Mouse (Mus musculus): ENCODE data around the gene Aph1a. TPM values are rescaled to one million over a fixed set of nuclear protein-coding genes. Genes with fewer than 3 reads are reported as not detected.
A peak's percentile ranks its signal among the peaks of the same experiment; 100 is the strongest.
"Not testable (repeated sequence)": the region's sequence is repeated elsewhere in the genome, so short reads cannot be mapped to it uniquely, and the experiment has no call there.

The Aph1a gene
- 33.4 and 36.1 TPM in 2 replicates for polyA plus RNA-seq (2016; fragmentation: Nextera tagmentation; extraction: Ambion mirVana)

- peak; percentile 97 for DNase-seq (ENCODE audit: low spot score)
- under 1% methylated on average over 25 of the region's 43 CpGs for WGBS
- not testable (repeated sequence) for H3K9me3 ChIP-seq; H3K27me3 ChIP-seq (replicated peaks; ENCODE audit: low read depth, poor library complexity, severe bottlenecking)
- H3K4me3 ChIP-seq: peak within 1 kb of the TSS; percentile 82
- peaks cover 52% of the 10 kb centered on the region for H3K4me1 ChIP-seq
- peak within 1 kb of the TSS; percentile 84 for H3K27ac ChIP-seq (replicated peaks)
- peaks cover 22% of the 10 kb centered on the region for H3K36me3 ChIP-seq (replicated peaks)
Measured at GRCm38 (mm10) chr3:95893606-95894316, at the start of gene Aph1a. Aph1a (plus strand) TSS chr3:95893969.

DNA sequence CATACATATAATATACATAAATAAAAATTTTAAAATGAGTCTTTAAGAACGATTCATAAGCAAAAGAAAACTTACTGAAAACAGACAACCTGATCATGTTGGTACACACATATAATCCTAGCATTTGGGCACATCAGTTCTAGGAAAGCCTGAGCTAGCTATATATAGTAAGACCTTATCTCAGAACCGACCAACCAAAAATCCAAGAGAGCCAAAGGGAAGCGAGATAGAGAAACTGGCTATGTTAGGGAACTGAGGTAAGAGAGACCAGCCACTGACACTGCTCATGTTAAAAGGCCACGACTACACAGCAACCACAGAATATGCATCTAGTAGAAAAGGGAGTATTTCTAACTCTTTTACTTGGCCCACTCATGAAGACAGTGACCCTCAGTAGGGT lies 43.2 kb upstream of the Aph1a start:
- Histone ChIP-seq H3K27ac (replicated peaks) (no peak overlapping the region), H3K27me3 (replicated peaks; ENCODE audit: low read depth, poor library complexity, severe bottlenecking) (no peaks in the 10 kb centered on the region), H3K9me3 (no peaks in the 10 kb centered on the region), H3K36me3 (replicated peaks) (peaks cover 82% of the 10 kb centered on the region), H3K4me3 (no peak overlapping the region), H3K4me1 (peaks cover 8% of the 10 kb centered on the region)
- DNase-seq (ENCODE audit: low spot score): no peak
- WGBS: 82% methylated on average over 4 of the region's 4 CpGs

DNA sequence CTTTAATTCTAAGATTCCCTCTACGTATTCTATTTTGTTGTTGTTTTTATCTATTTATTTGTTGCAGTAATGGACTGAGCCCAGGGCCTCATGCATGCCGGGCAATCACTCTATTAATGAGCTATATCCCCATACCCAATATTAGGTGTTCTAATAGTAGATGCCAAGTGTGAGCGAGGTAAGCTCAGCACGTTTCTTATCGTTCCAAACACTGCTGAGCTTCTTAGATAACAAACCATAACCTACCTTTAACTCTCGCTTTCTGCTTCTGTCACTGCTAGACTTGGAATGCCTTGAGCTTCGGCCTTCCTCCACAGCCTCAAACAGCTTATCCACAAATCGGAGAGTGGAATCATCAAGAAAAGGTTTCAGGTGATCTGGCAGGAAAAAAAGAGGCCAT lies 42.5 kb upstream of the Aph1a start:
- H3K9me3 ChIP-seq: no peaks in the 10 kb centered on the region
- H3K36me3 ChIP-seq (replicated peaks): peaks cover 74% of the 10 kb centered on the region
- no peak for DNase-seq (ENCODE audit: low spot score)
- no peak overlapping the region for H3K4me3 ChIP-seq
- no peak overlapping the region for H3K27ac ChIP-seq (replicated peaks)
- WGBS: 93% methylated on average over 8 of the region's 8 CpGs
- peaks cover 8% of the 10 kb centered on the region for H3K4me1 ChIP-seq
- H3K27me3 ChIP-seq (replicated peaks; ENCODE audit: low read depth, poor library complexity, severe bottlenecking): no peaks in the 10 kb centered on the region

DNA sequence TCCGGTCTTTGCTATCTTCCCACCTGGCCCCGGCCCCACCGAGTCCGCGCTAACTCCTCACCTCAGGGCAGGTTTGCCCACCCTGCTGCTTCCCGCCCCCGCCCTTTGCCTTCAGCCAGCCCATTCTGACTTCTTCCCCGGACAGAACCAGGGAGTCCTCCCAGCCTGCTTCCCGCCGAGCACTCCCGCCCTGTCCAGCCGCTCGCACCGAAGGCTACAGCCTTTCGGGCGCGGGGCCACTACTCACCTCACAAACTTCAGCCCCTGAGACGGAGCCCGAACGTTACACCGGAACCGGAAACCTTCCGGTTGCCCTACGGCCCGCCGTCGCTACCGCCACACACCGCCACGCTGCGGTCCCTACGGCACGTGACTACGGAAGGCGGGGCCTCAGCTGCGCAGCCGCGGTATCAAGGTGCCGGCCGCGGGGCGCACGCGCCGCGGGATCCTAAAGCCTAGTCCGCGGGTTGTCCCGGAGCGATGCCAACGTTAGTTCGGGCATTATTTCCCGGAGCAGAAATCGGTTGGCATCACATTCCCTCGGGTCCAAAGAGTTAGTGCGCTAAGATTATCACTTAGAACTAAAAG lies 38.2 kb upstream of the Aph1a start, which contains the start of gene Prpf3:
Gene Prpf3, minus strand, starts transcription at position 384 of the 588 bp plus-strand sequence.
- under 1% methylated on average over 56 of the region's 56 CpGs for WGBS
- Histone ChIP-seq H3K27ac (replicated peaks) (peak within 1 kb of the TSS; percentile 91), H3K4me3 (peak within 1 kb of the TSS; percentile 78), H3K4me1 (peaks cover 8% of the 10 kb centered on the region), H3K36me3 (replicated peaks) (peaks cover 32% of the 10 kb centered on the region), H3K9me3 (no peaks in the 10 kb centered on the region), H3K27me3 (replicated peaks; ENCODE audit: low read depth, poor library complexity, severe bottlenecking) (no peaks in the 10 kb centered on the region)
- peak; percentile 95 for DNase-seq (ENCODE audit: low spot score)

- H3K36me3 ChIP-seq (replicated peaks): peaks cover 27% of the 10 kb centered on the region
- peaks cover 8% of the 10 kb centered on the region for H3K4me1 ChIP-seq
- DNase-seq (ENCODE audit: low spot score): no peak
- H3K4me3 ChIP-seq: peak overlapping the region; percentile 78
- H3K27ac ChIP-seq (replicated peaks): peak overlapping the region; percentile 91
- H3K9me3 ChIP-seq: no peaks in the 10 kb centered on the region
- 26% methylated on average over 7 of the region's 7 CpGs for WGBS
- H3K27me3 ChIP-seq (replicated peaks; ENCODE audit: low read depth, poor library complexity, severe bottlenecking): no peaks in the 10 kb centered on the region
Measured at GRCm38 (mm10) chr3:95856115-95856514, 37.7 kb upstream of the Aph1a start.

GRCm38 (mm10) chr3:95857050-95857449 lies 36.7 kb upstream of the Aph1a start:
- H3K9me3 ChIP-seq; H3K27me3 ChIP-seq (replicated peaks; ENCODE audit: low read depth, poor library complexity, severe bottlenecking); H3K4me3 ChIP-seq; DNase-seq (ENCODE audit: low spot score); H3K4me1 ChIP-seq; H3K27ac ChIP-seq (replicated peaks): not testable (repeated sequence)
- 83% methylated on average over 1 of the region's 1 CpGs for WGBS
- peaks cover 27% of the 10 kb centered on the region for H3K36me3 ChIP-seq (replicated peaks)

DNA sequence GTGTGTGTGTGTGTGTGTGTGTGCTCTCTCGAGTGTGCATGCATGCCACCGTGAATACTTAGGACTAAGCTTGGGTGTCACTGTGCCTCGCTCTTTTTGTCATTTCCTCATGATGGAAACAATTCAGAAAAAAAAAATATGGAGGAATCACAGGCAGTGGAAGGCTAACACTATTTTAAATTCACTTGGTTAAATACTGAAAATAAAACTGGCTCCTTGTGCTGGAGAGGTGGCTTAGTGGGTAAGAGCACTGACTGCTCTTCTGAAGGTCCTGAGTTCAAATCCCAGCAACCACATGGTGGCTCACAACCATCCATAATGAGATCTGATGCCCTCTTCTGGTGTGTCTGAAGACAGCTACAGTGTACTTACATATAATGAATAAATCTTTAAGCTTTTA lies 35.5 kb upstream of the Aph1a start:
- not testable (repeated sequence) for DNase-seq (ENCODE audit: low spot score); H3K4me3 ChIP-seq; H3K4me1 ChIP-seq; H3K27me3 ChIP-seq (replicated peaks; ENCODE audit: low read depth, poor library complexity, severe bottlenecking); H3K9me3 ChIP-seq; H3K27ac ChIP-seq (replicated peaks)
- peaks cover 25% of the 10 kb centered on the region for H3K36me3 ChIP-seq (replicated peaks)
- 84% methylated on average over 3 of the region's 3 CpGs for WGBS

GRCm38 (mm10) chr3:95860323-95860722 lies 33.4 kb upstream of the Aph1a start:
- H3K27ac ChIP-seq (replicated peaks): no peak overlapping the region
- no peaks in the 10 kb centered on the region for H3K4me1 ChIP-seq
- WGBS: 83% methylated on average over 3 of the region's 3 CpGs
- H3K36me3 ChIP-seq (replicated peaks): peaks cover 40% of the 10 kb centered on the region
- H3K9me3 ChIP-seq: no peaks in the 10 kb centered on the region
- H3K4me3 ChIP-seq: no peak overlapping the region
- no peaks in the 10 kb centered on the region for H3K27me3 ChIP-seq (replicated peaks; ENCODE audit: low read depth, poor library complexity, severe bottlenecking)
- DNase-seq (ENCODE audit: low spot score): no peak

GRCm38 (mm10) chr3:95861216-95861615 lies 32.6 kb upstream of the Aph1a start:
- no peaks in the 10 kb centered on the region for H3K4me1 ChIP-seq
- H3K4me3 ChIP-seq: no peak overlapping the region
- 75% methylated on average over 10 of the region's 10 CpGs for WGBS
- no peak for DNase-seq (ENCODE audit: low spot score)
- no peak overlapping the region for H3K27ac ChIP-seq (replicated peaks)
- no peaks in the 10 kb centered on the region for H3K9me3 ChIP-seq
- H3K36me3 ChIP-seq (replicated peaks): peaks cover 49% of the 10 kb centered on the region
- no peaks in the 10 kb centered on the region for H3K27me3 ChIP-seq (replicated peaks; ENCODE audit: low read depth, poor library complexity, severe bottlenecking)

DNA sequence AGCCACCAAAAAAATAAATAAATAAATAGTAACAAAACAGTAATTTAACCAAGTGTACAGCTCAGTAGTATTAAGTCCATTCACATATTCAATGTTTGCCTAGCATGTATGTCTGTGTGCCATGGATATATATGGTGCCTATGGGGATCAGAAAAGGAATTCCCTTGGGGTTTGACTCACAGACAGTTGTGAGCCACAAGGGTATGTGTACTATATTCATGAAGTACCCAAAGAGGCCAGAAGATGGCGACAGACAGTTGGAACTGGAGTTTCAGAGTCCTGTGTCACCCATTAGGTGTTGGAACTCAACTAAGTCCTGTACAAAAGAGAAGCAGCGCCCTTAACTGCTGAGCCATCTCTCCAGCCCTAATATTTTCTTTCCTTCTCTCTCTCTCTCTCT lies 32.0 kb upstream of the Aph1a start:
- H3K27me3 ChIP-seq (replicated peaks; ENCODE audit: low read depth, poor library complexity, severe bottlenecking): no peaks in the 10 kb centered on the region
- peaks cover 54% of the 10 kb centered on the region for H3K36me3 ChIP-seq (replicated peaks)
- no peak overlapping the region for H3K27ac ChIP-seq (replicated peaks)
- H3K4me1 ChIP-seq: no peaks in the 10 kb centered on the region
- peak; percentile 52 for DNase-seq (ENCODE audit: low spot score)
- no peaks in the 10 kb centered on the region for H3K9me3 ChIP-seq
- 47% methylated on average over 2 of the region's 2 CpGs for WGBS
- no peak overlapping the region for H3K4me3 ChIP-seq

GRCm38 (mm10) chr3:95863578-95863977 lies 30.2 kb upstream of the Aph1a start:
- WGBS: 79% methylated on average over 7 of the region's 7 CpGs
- DNase-seq (ENCODE audit: low spot score): no peak

DNA sequence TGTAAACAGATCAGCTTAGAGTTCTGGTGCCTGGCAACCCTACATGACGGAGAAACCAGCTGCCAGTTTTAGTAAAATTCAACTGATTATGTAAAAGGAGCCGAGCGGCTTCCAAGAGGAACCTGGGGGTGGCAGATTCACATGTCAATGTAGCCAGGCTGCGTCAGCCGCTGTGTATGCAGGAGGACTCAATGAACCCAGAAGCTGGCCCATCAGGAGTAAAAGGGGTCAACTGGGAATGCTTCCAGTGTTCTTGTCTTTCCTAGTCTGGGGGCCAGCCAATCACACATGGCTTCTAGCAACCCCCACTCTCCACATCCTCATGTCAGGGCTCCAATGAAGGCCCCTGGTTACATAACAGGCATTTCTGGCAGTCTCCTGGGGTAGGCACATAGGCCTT lies 28.7 kb upstream of the Aph1a start:
- 94% methylated on average over 5 of the region's 5 CpGs for WGBS
- no peak overlapping the region for H3K27ac ChIP-seq (replicated peaks)
- no peaks in the 10 kb centered on the region for H3K27me3 ChIP-seq (replicated peaks; ENCODE audit: low read depth, poor library complexity, severe bottlenecking)
- peaks cover 87% of the 10 kb centered on the region for H3K36me3 ChIP-seq (replicated peaks)
- DNase-seq (ENCODE audit: low spot score): no peak
- no peaks in the 10 kb centered on the region for H3K9me3 ChIP-seq
- no peak overlapping the region for H3K4me3 ChIP-seq
- H3K4me1 ChIP-seq: peaks cover under 1% of the 10 kb centered on the region; the same call in 1 of the 2 replicates

More at GRCm38 (mm10) chr3:95863578-95863977, 30.2 kb upstream of the Aph1a start:
- Histone ChIP-seq H3K9me3 (no peaks in the 10 kb centered on the region), H3K27ac (replicated peaks) (no peak overlapping the region), H3K4me3 (no peak overlapping the region), H3K27me3 (replicated peaks; ENCODE audit: low read depth, poor library complexity, severe bottlenecking) (no peaks in the 10 kb centered on the region), H3K4me1 (no peaks in the 10 kb centered on the region), H3K36me3 (replicated peaks) (peaks cover 72% of the 10 kb centered on the region)

GRCm38 (mm10) chr3:95865571-95865970 lies 28.2 kb upstream of the Aph1a start:
- H3K36me3 ChIP-seq (replicated peaks): peaks cover 91% of the 10 kb centered on the region
- 92% methylated on average over 20 of the region's 20 CpGs for WGBS

More at GRCm38 (mm10) chr3:95865571-95865970, 28.2 kb upstream of the Aph1a start:
- no peak overlapping the region for H3K4me3 ChIP-seq
- no peak overlapping the region for H3K27ac ChIP-seq (replicated peaks)
- no peaks in the 10 kb centered on the region for H3K9me3 ChIP-seq
- H3K27me3 ChIP-seq (replicated peaks; ENCODE audit: low read depth, poor library complexity, severe bottlenecking): no peaks in the 10 kb centered on the region
- H3K4me1 ChIP-seq: peaks cover 6% of the 10 kb centered on the region
- DNase-seq (ENCODE audit: low spot score): no peak
